Mouse (Mus musculus): ENCODE measurements around the gene Col4a2. TPM values are rescaled to one million over a fixed set of nuclear protein-coding genes. Genes with fewer than 3 reads are reported as not detected.

The Col4a2 gene
- total RNA-seq, 4 experiments from 2014 or later, result 28.3 to 41.2 (median 29.8) TPM

DNA sequence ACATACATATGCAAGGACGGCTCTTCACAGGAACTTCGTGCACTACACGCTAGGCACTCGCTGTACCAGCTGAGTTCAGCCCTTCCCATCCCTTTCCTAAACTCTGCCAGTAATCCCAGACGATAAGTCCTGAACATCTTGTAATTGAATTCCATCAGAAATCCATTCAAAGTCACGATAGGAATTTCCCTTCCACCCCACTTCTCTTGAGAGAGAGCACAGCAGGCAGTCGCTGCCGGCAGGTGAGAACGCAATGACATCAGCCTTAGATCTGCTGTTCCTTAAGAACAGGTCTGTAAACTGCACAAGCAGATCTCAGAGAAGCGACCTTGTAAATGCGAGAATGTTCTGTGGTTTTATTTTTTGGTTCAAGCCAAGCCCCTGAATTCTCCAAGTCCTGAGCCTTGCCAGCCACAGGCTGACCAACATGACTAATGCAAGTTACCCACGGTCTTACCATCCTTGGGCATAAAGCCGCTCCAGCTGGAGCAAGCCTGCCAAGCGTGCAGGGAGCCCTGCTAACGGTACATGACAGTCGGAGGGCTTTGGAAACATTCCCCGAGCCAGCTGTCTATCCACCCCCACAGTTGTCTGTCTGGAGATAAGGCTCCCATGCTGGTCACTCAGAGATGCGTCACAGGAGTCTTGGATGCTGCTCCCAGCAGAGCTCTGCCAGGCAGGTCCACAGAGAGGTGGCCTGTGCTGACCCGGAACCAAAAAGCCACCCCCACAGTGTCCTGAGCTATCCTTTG is 69.6 kb downstream of the Col4a2 start:
- DNase-seq (ENCODE audit: low spot score in 2 of 2), result peak; percentile 55 to 86

DNA sequence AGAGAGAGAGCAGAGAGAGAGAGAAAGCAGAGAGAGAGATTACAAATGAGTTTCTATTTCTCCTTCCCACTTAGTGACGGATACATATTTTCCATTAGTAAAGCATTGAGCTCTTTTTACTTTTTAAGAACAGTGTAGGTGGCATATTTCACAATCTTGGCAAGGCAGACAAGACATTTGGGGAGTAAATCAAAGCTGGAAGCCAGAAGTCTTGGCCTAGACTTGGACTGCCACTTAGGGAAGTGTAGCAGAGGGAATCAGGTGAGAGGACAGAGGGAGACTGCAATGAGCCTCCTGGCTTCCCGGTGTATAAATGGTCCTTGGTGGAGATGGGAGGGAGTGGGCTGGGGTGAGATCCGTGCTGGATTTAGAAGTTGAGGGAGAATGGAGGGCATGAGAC is 70.3 kb downstream of the Col4a2 start:
- no peak for DNase-seq (ENCODE audit: low spot score in 2 of 2)

GRCm38 (mm10) chr8:11383379-11383778 is 70.8 kb downstream of the Col4a2 start:
- DNase-seq (ENCODE audit: low spot score in 2 of 2), result no peak

GRCm38 (mm10) chr8:11384841-11385240 is 72.2 kb downstream of the Col4a2 start:
- DNase-seq (ENCODE audit: low spot score in 2 of 2), result no peak

- DNase-seq (ENCODE audit: low spot score in 2 of 2), result no peak
Observed at GRCm38 (mm10) chr8:11385272-11385905, 72.8 kb downstream of the Col4a2 start.

- no peak for DNase-seq (ENCODE audit: low spot score in 2 of 2)
Observed at GRCm38 (mm10) chr8:11387282-11387681, 74.7 kb downstream of the Col4a2 start.

DNA sequence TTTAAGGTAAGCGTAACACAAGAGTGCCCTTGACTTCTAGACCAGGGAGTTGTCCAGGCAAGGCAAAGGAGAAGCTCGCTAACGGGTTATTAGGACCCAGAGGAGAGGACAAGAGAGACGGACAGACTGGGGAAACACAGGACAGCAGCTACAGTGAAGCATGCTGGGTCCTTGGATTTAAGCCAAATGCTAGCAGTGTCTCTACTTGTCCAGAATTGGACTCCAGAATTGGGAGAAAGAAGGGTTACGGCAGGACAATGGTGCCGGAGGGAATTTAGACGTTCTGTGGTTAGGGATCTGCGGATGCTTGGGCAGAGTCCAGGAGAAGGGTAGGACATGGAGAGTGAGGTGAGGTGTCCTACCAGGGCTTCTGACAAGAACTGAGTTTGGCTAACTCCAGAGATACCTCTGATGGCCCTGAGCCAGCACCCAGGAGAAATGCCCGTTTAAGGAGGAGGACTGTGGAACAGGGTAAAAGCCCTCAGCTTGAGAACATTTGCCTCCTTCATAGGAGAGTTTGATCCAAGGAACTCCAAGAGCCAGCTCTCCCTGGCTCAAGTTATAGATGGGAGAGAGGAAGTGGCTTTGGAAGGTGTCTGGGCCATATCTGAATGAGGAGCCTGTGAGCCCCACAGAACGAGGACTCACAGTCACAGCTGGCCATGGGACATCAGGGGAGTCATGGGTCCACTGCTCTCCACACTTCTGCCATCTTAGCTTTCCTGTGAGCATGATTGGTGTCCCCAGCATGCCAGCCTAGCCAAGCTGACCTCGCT is 76.9 kb downstream of the Col4a2 start:
- no peak for DNase-seq (ENCODE audit: low spot score in 2 of 2)

DNA sequence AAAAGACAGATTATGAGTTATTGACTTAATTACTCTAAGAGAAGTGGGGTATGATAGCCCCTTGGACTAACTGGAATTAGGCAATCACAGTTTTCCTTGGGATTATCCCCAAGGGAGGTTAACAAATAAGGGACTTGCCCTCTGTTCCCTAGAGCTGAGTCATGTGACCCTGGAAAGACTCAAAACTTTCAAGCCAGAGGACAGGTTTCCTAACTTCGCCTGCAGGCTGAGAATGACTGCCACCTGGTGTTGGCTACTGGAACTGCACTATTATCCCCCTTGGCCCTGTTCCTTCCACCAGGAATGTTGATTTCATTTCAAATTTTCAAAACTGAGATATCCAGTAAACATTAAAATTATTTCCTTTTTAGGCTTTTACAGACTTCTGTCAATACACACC is 80.1 kb downstream of the Col4a2 start:
- no peak for DNase-seq (ENCODE audit: low spot score in 2 of 2)

DNA sequence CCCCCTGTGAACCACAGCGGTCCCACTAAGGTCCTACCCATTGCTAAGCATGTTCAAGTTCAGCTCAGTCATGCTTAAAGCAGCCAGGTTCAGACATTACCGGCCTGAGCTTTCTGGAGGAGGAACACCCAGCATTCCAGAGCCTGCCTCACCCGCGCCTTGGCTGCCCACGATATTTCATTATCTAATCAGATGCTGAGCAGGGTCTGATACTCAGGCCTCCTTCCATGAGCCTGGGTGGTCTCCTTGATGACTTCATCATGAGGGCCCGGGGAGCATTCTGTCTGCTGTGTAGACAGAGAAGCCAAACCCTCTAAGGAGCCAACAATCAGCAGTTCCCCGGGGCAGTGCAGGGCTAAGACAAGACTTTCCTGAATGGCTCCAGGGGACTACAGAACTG is 80.6 kb downstream of the Col4a2 start:
- DNase-seq (ENCODE audit: low spot score in 2 of 2), result no peak

GRCm38 (mm10) chr8:11393607-11394006 is 81.0 kb downstream of the Col4a2 start:
- DNase-seq (ENCODE audit: low spot score in 2 of 2), result no peak

DNA sequence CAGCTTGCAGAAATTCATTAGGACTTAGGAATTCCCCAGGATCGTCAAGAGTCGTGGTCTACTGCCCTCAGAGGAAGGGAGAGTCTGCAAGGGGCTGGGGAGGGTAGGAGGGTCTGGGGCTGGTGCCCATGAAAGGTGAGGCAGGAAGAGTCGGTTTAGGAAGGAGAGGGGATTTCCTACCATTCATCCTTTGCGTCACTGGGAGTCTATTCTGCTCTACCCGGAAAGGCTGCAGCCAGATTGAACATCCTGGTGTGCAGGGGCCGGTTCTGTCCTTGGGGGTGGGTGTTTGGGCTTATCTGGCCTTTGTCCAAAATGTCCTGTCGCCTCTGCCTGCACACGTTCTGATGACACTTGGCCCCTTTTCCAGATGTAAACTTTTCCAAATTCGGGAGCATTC is 82.2 kb downstream of the Col4a2 start:
- DNase-seq (ENCODE audit: low spot score in 2 of 2), result no peak

- DNase-seq (ENCODE audit: low spot score in 2 of 2), result no peak
Observed at GRCm38 (mm10) chr8:11395601-11396000, 83.0 kb downstream of the Col4a2 start.

GRCm38 (mm10) chr8:11396111-11396510 is 83.5 kb downstream of the Col4a2 start:
- DNase-seq (ENCODE audit: low spot score in 2 of 2), result no peak

DNA sequence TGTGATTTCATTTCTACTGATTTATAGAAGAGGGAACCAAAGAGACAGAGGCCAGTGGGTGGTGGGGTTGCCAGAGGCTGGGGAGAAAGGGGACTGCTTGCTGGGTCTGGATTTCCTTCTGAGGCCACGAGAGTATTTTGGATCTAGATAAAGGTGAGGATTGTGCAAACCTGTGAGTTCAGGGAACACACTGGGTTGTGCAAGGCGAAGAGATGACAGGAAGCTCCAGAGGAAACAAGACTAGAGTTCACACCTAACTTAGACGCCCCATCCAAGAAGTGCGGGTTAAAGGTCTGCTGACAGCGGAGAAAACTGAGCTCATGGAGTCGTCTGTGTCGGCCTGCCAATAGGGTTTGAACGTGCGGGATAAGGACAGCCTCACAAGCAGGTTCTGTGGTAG is 84.5 kb downstream of the Col4a2 start:
- DNase-seq (ENCODE audit: low spot score in 2 of 2), result no peak

DNA sequence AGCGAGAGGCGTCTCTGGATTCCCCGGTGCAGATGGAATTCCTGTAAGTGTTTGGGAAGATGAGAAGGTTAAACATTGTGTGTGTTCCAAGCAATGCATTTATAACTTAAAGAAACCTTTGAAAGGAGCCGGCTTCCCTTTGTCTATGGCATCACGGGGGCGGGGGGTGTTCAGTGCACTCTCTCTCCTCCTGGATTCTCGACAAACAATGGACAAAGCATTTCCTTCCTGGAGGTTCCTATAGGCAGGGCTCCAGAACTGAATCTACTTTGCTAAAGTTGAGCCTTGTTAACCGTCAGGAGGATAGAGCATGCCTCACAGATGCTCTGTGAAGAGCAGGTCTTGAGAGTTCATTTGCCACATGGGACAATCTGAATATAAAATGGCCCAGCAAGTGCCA is 87.1 kb downstream of the Col4a2 start:
- no peak for DNase-seq (ENCODE audit: low spot score in 2 of 2)

- DNase-seq (ENCODE audit: low spot score in 2 of 2), result no peak
Observed at GRCm38 (mm10) chr8:11400244-11400643, 87.6 kb downstream of the Col4a2 start.

DNA sequence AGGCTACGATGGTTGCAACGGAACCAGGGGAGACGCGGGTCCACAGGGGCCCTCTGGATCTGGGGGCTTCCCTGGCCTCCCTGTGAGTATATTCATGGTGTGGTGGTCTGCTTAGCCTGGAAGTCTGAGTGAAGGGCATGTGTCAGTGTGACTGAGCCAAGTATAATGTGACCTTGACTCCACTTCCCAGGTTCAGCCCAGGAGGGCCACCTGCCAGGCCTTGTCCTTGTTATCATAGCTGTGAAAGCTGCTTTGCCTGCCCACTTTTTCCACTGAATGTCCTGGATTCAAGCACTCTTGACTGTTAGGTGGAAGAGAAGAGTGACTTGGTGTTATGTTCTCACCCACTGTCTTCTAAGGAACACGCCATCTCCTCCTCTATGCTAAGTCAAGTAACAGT is 88.6 kb downstream of the Col4a2 start:
- DNase-seq (ENCODE audit: low spot score in 2 of 2), result no peak

- DNase-seq (ENCODE audit: low spot score in 2 of 2), result no peak
Observed at GRCm38 (mm10) chr8:11402220-11402619, 89.6 kb downstream of the Col4a2 start.

DNA sequence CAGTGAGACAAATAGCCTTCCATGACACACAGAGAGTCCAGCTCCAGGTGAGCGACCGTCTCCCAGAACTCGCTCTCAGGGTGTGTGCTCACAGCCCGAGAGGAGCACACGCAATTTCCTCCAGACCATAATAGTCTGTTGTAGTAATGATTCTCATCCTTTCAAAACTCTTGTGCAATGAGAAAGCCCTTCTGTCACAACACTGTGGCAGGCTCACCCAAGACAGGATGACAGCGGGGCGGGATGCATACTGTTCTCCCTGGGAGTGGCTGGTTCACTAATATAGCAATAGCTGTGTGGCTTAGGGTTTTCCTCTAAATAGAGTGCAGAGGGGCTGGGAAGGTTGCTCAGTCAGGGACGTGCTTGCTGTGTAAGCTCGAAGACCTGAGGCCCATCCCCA is 91.2 kb downstream of the Col4a2 start:
- no peak for DNase-seq (ENCODE audit: low spot score in 2 of 2)

DNA sequence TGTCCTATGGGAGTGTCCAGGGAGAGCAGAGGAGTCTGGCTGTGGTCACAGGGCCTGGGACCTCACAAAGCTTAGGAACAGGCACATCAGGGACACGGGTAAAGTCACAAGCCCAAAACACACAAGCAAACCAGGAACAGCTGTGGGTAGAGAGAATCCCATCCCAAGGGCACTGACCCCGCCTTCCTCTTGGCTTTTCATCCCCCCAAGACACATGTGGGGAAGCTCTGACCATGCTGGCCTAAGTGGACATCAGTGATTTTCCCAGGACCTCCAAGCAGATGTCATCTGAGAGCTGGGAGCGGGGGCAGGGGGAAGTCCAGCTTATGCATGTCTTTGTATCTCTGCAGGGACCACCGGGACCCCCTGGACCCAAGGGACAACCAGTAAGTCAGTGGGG is 92.0 kb downstream of the Col4a2 start:
- no peak for DNase-seq (ENCODE audit: low spot score in 2 of 2)

- DNase-seq (ENCODE audit: low spot score in 2 of 2), result peak in 1 of 2 experiments; percentile 52
Observed at GRCm38 (mm10) chr8:11405722-11406481, 93.3 kb downstream of the Col4a2 start.
